Mouse (Mus musculus) lung, postnatal 25 days (tissue): Measurements from ENCODE around the gene Dpp7.

Source experiments
- DNase-seq: peaks from one replicate; pipeline ENCODE4 v3.0.0; 2022; ENCODE audit warnings: low spot score

The Dpp7 gene

DNA sequence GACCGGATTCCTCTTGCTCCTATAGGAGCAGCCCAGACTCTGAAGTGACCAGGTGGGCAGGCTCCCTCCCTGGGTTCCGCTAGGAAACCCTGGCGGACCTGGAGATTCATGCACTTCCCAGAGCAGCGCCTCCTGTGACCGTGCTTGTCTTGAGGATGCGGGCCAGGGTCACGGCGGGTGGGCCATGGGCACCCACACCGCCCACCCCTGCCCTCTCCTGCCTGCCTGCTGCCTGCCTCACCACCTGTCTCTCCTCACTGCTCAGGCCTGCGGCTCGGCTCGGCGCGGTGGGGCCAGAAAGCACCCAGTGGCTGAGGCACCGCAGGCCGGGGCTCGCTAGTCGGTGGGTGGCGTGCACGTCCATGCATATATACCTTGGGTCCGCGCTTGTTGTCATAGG lies 45.2 kb downstream of the Dpp7 start:
- no peak for DNase-seq

DNA sequence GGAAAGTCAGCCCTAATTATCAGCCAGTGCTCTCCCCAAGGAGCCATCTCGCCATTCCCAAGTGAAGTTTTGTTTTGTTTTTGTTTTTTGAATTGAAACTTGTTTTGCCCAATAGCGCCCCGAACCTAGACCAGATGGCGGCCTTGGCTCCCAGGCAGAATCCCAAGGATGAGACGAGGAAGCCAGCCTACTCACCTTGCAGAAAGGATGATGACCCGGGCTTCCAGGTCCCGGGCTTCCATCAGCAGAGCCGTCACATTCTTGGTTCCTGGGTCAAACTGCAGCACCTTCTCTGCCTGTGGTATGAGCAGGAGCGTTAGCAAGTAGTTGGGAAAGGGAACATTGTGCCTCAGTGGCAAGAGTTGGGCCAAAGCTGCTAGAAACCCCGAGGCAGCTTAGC lies 46.0 kb downstream of the Dpp7 start:
- DNase-seq, result no peak

DNA sequence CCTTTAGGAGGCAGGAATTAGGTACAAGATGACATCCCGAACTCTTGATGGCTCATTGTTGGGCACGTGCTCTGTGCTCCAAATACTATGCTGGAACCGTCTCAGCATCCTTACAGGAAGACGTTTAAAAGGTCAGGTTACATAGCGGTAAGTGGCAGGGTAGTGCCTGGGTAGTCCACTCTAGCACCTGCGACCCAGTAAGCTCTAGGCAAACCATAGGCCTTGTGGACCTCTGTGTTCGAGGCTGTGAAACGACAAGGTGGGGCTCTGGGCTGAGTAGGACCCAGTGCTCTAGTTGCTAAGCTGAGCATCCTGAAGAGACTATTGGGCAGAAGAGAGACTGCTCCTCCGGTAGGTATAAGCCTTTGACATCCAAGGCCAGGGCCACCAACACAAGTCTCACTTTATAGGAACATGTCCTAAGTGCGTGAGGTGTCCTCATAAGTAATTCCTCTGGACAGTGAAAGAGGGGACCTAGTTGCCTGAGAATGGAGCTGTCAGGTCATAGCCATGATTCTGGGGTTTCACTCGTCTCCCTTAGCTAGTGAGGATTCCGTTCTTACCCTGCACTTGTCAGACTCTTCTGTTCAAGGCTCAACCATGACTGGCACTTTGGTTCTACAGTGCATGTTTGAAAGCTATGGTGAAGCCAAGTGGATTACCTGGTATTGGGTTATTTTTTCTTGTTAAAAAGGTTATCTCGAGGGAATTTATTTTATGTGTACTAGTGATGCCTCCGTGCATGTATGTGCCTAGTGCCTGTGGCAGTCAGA lies 50.4 kb downstream of the Dpp7 start:
- DNase-seq, result no peak

DNA sequence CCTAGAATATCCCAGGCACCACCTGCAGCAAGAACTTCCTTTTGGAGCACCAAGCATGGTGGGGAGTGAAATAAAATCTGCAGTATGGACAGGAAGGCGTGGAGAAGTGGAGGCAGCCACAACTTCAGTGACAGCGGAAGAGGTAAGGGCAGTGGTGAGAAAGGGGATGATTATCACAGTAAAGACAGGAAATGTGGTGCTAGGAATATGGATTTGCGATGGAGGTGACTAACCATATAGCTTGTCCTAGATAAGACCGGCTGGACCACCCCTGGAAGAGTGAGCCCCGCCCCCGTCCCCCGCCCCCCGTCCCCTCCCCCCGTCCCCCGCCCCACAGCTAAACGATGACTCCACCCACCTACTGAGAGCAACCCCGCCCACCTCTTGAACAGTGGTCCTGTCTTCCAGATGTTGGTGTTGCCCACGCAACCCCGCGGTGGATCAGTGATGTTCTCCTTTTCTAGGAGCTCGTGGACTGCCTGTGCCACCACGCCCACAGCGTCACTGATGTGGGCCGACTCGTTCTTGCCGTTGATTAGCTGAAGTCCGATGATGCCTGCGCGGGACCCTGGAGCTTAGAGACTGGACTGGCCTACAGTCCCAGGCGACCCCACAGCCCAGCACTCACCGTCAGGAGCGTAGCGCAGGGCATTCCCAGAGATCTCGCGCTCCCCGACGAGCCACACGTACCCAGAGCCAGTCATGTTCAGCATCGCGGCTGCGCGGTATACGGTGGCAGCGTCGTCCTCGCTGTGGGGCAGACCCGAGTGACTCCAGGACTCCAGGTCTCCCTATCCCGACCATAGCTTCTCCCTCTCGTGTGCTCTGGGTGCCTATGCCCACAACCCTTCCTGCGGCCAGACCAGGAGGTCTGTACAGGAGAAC lies 51.3 kb downstream of the Dpp7 start:
- DNase-seq, result no peak

DNA sequence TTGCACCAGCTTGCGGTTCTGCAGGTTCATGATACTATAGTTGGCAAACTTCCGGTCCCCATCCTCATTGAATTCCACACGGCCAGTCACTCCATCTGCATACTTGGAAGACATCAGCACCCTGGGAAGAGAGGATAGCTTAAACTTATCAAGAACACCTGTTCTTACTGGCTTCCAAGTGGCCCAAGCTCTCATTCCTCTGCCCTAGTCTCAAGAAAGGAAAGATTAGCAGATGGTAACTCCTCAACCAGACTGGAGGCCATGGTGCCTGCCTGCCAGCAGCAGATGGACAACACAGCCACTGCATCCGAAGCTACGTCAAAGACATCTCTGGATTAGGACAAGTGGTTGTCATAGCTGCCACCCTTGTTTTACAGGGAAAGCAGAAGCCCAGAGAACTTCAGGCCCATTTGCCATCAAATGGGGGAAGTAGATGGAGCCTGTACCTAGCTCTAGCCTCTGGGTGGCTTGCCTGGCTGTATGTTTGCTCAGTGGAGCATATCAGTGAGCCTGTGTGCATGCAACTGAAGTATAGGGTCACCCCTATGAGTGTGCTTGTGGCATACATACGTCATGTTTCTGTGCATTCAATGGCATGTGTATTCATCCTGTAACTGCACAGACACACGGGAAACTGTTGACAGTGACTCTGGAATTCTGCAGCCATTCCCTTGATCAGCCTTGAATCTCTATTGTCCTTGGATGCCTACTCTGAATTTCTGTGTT lies 52.1 kb downstream of the Dpp7 start:
- DNase-seq, result no peak

DNA sequence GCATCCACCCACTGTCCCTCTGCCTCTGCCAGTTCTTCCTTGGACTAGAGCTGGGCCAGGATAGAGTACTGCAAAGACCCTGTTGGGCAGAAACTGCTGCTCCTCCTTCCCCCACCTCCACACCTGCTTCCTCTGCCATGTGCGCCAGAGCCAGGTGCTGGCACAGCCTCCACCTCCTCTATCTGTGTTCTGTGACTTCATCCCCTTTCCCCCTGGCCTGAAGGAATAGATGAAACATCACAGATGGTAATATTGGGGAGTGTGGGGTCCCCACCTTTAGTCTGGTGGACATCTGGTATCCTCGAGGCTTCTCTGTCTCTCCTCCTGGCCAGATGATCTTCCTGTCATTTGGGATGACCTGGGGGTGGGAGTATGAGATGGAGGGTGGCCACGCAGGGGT lies 52.7 kb downstream of the Dpp7 start:
- DNase-seq, result no peak
